Mouse (Mus musculus) forebrain, embryonic 16.5 days (tissue): ENCODE results near the gene Chst3. TPM values are rescaled to one million over a fixed set of nuclear protein-coding genes. Genes with fewer than 3 reads are reported as not detected.
"Not testable (repeated sequence)": the region's sequence is repeated elsewhere in the genome, so short reads cannot be mapped to it uniquely, and the experiment has no call there.

Source experiments
- ATAC-seq: fragments of 200-750 bp; cut with Nextera tagmentation; 2 replicates; pipeline ENCODE4 v1.8.0; 2017; ENCODE audit warnings: mild to moderate bottlenecking, moderate library complexity
- H3K27ac ChIP-seq: fragments of 300-500 bp; sonication (generic); 2 replicates; pipeline ENCODE4 v1.5.1; 2014; ENCODE audit warnings: low read length, control low read depth
- H3K27me3 ChIP-seq: fragments of 300-500 bp; sonication (generic); replicated peaks from 2 replicates; pipeline ENCODE4 v1.6.1; 2014; ENCODE audit warnings: low read length; ENCODE audit not compliant: control insufficient read depth, insufficient read depth
- H3K36me3 ChIP-seq: fragments of 300-500 bp; sonication (generic); 2 replicates; pipeline ENCODE4 v1.6.1; 2014; ENCODE audit not compliant: control insufficient read depth, insufficient read depth
- H3K4me1 ChIP-seq: fragments of 300-500 bp; sonication (generic); replicated peaks from 2 replicates; pipeline ENCODE4 v1.6.1; 2014; ENCODE audit warnings: low read length; ENCODE audit not compliant: control insufficient read depth, insufficient read depth
- H3K4me2 ChIP-seq: fragments of 300-500 bp; sonication (generic); 2 replicates; pipeline ENCODE4 v1.6.1; 2014; ENCODE audit warnings: mild to moderate bottlenecking, low read length, control low read depth
- H3K4me3 ChIP-seq: fragments of 300-500 bp; sonication (generic); replicated peaks from 2 replicates; pipeline ENCODE4 v1.5.1; 2014; ENCODE audit warnings: mild to moderate bottlenecking, low read length, control low read depth
- H3K9ac ChIP-seq: fragments of 300-500 bp; sonication (generic); replicated peaks from 2 replicates; pipeline ENCODE4 v1.6.1; 2014; ENCODE audit warnings: low read depth, low read length, control low read depth
- H3K9me3 ChIP-seq: fragments of 300-500 bp; sonication (generic); 2 replicates; pipeline ENCODE4 v1.6.1; 2016; ENCODE audit warnings: low read length; ENCODE audit not compliant: control insufficient read depth
- WGBS: fragments of 180-500 bp; shearing (Covaris S2); extraction: QIAGEN DNeasy Blood & Tissue Kit; methylation state at CpG from one replicate; pipeline ENCODE4 v1.1.7; 2014; 5-methylcytosine and 5-hydroxymethylcytosine counted together
- polyA plus RNA-seq: library from polyadenylated mRNA; unstranded; fragments of >200 nt; fragmentation: Nextera tagmentation; extraction: Ambion mirVana; gene quantifications from 2 replicates; pipeline ENCODE4 v1.2.1, GENCODE M21; 2015

Chst3 gene
- polyA plus RNA-seq, 1 experiment from 2014 or later = 0.90 TPM

DNA sequence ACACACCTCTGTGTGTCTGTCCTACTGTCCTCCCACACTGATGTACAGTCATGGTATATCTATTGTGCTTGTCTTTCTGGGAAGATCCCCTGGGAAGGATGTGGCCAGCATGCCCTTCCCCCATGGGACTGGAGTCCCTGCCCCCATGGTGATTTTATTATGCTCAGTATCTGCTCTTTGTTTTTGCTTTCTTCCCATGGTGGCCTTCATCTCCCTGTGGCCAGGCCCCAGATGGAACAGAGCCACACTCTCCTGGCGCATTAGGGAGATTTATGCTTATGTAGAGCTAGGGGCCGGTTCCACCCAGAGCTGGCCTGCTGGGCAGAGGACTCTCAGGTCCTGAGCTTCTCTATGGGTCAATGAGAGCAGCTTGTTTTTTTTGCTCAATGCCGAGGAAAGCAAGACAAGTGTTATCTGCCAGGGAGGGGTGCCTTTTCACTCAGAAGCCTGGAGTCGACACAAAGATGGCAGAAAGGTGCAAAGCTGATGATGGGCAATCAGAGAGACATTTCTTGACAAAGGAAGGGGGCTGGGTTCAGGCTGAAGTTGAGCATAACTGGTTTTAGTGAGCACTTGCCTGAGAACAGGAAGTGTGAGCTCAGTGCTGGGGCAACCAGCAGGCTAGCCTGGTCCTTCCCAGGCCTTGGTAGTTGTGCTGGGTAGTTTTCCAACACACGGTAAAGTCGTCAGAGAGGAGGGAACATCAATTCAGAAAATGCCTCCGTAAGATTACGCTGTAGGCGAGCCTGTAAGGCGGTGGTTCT is 48.6 kb downstream of the Chst3 start:
- WGBS = 84% methylated on average over 10 of the region's 10 CpGs

DNA sequence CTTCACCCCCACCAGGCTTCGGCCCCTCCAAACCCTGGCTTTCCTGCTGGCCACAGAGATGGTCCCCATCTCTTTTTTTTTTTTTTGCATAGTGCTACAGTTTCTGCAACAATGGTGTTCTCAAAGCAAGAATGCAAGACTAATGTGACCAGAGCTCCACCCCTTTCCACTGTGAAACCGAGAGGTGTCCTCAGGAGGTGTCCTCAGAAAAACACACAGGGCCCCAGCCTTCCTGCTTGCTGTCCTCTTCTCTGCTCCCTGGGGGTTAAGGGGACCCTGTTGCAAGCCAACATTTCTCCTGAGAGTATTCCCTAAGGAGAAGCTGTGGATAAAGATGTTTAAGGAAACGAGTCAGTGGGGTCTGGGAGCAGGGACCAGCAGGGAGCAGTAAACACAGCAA is 50.1 kb downstream of the Chst3 start:
- Histone ChIP-seq H3K36me3 (no peaks in the 10 kb centered on the region), H3K9me3 (no peaks in the 10 kb centered on the region), H3K4me2 (no peak overlapping the region), H3K27me3 (no peaks in the 10 kb centered on the region), H3K4me3 (no peak overlapping the region), H3K4me1 (0 out of 2 replicates have a peak, but pooled peaks cover 4% of the 10 kb centered on the region), H3K27ac (no peak overlapping the region), H3K9ac (no peak overlapping the region)
- 64% methylated on average over 3 of the region's 3 CpGs for WGBS
- no peak for ATAC-seq

More for the DNA sequence above, 48.6 kb downstream of the Chst3 start:
- Histone ChIP-seq H3K4me2 (no peak overlapping the region), H3K27me3 (no peaks in the 10 kb centered on the region), H3K9ac (no peak overlapping the region), H3K36me3 (no peaks in the 10 kb centered on the region), H3K4me1 (0 out of 2 replicates have a peak, but pooled peaks cover 4% of the 10 kb centered on the region), H3K9me3 (no peaks in the 10 kb centered on the region), H3K4me3 (no peak overlapping the region), H3K27ac (no peak overlapping the region)
- no peak for ATAC-seq

DNA sequence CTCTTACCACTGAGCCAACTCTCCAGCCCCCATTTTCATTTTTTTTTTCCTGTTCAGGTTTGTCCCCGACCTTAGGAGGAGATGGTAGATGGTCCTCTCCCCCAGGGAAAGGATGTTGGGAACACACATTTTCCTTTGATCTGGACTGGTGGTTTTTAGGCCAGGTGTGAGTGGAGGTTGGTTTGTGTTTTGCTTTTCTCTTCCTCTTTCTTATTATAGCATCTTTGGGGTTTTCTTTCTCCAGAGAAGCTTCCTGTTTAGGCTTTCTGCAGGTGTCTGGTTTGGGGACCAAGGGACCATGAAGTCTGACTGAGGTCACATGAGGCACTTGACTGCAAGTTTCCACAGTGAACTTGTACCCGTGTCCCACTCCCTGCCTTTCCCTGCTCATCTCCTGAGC is 50.8 kb downstream of the Chst3 start:
- Histone ChIP-seq H3K4me1 (0 out of 2 replicates have a peak, but pooled peaks cover 4% of the 10 kb centered on the region), H3K27ac (no peak overlapping the region), H3K4me3 (no peak overlapping the region), H3K9ac (no peak overlapping the region), H3K36me3 (no peaks in the 10 kb centered on the region), H3K9me3 (no peaks in the 10 kb centered on the region), H3K4me2 (no peak overlapping the region), H3K27me3 (no peaks in the 10 kb centered on the region)
- 86% methylated on average over 2 of the region's 2 CpGs for WGBS
- no peak for ATAC-seq

DNA sequence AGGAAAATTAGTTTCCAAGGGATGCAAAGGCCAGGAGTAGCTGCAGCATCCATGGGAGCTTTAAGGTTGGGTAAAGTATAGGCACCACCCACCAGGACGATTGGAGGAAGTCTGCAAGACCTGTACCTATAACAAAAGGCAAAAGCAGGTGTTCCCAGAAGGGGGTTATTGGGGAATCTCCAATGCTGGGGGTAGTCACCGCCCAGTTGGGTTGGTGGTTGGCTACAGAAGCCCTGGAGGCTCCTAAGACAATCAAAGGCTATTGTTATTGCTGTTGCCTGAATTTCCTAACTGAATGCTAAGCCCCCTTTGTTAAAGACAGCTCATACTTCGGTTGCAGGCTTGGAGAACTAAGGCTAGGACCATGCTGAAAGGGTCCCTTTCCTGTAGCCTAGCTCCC is 53.0 kb downstream of the Chst3 start:
- Histone ChIP-seq H3K27ac (no peak overlapping the region), H3K9ac (no peak overlapping the region), H3K4me3 (no peak overlapping the region), H3K36me3 (no peaks in the 10 kb centered on the region), H3K9me3 (no peaks in the 10 kb centered on the region), H3K27me3 (no peaks in the 10 kb centered on the region), H3K4me1 (no peaks in the 10 kb centered on the region), H3K4me2 (no peak overlapping the region)
- WGBS = 20% methylated on average over 3 of the region's 3 CpGs
- ATAC-seq = no peak

DNA sequence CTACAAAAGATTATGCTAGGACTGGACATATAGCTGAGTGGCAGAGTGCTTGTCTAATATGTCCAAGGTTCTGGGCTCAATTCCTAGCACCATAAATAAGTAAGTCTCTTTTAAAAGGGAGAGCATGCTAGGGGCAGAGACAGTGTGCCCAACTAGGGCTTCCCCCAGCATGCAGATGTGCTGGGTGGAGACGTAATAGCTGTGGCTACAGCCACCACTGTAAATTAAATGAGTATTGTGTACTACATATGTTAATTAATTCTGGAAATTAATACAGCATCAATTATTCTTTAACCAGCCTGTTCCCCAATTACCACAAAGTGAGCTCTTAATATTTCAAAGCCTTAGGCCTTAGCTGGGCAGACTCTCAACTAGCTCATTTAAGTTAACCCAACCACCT is 54.2 kb downstream of the Chst3 start:
- no peaks in the 10 kb centered on the region for H3K36me3 ChIP-seq
- no peak overlapping the region for H3K4me3 ChIP-seq
- no peaks in the 10 kb centered on the region for H3K9me3 ChIP-seq
- H3K27me3 ChIP-seq = no peaks in the 10 kb centered on the region
- H3K4me2 ChIP-seq = no peak overlapping the region
- no peaks in the 10 kb centered on the region for H3K4me1 ChIP-seq
- H3K9ac ChIP-seq = no peak overlapping the region
- ATAC-seq = no peak
- H3K27ac ChIP-seq = no peak overlapping the region
- WGBS = 57% methylated on average over 1 of the region's 1 CpGs

DNA sequence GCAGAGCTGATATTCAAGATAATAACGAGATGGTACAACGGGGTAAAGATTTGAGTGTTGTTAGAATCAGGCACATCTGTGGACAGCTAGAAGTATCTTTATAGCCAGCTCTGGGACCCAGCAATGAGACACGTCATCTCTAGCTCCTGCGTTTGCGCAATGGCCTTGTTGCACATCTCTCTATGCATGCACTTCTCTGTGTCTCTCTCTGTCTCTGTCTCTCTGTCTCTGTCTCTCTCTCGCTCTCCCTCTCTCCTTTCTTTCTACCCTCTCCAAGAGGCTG is 56.1 kb downstream of the Chst3 start:
- Histone ChIP-seq H3K27me3 (no peaks in the 10 kb centered on the region), H3K4me3 (no peak overlapping the region)
- 93% methylated on average over 6 of the region's 6 CpGs for WGBS

DNA sequence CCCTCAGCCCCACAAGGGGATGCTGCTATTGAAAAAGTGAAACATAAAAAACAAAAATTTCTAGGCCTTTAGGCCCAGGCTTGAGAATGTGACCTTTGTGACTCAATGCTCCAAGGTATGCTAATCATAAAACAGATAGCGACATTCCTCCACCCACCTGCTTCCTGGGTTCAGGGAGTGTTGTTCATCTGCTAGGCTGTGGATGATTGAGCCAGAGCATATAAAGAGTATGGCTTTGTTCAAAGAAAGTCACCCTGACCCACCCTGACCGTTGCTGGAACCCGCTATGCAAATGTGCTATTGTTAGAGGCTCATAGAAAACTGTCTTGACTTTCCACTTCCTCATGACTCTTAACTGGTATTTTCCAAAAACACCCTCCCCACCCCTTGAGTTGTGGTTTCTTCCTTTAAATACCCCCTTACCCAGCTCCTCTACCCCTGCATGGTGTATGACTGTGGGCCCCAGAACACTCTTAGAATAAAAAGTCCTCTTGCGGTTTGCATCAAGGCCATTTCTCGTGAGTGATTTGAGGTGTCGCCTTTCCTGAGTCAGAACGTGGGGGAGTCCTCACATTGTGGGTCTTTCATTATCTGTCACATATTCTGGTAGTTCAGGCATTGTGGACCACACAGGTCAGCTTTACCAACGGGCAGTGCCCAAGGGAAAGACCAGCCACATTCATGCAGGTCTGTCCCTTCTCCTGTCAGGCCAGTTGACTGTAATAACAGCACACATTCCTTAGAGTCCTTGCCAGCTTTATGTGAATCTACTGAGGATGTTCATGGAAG is 56.7 kb downstream of the Chst3 start:
- H3K9ac ChIP-seq, H3K27ac ChIP-seq, H3K4me3 ChIP-seq, H3K36me3 ChIP-seq, H3K4me1 ChIP-seq, ATAC-seq, H3K27me3 ChIP-seq, H3K9me3 ChIP-seq, H3K4me2 ChIP-seq: not testable (repeated sequence)
- 86% methylated on average over 8 of the region's 8 CpGs for WGBS

More for the DNA sequence above, 56.1 kb downstream of the Chst3 start:
- no peaks in the 10 kb centered on the region for H3K36me3 ChIP-seq
- ATAC-seq = no peak
- no peak overlapping the region for H3K27ac ChIP-seq
- H3K4me2 ChIP-seq = no peak overlapping the region
- no peaks in the 10 kb centered on the region for H3K4me1 ChIP-seq
- no peak overlapping the region for H3K9ac ChIP-seq
- H3K9me3 ChIP-seq = no peaks in the 10 kb centered on the region

DNA sequence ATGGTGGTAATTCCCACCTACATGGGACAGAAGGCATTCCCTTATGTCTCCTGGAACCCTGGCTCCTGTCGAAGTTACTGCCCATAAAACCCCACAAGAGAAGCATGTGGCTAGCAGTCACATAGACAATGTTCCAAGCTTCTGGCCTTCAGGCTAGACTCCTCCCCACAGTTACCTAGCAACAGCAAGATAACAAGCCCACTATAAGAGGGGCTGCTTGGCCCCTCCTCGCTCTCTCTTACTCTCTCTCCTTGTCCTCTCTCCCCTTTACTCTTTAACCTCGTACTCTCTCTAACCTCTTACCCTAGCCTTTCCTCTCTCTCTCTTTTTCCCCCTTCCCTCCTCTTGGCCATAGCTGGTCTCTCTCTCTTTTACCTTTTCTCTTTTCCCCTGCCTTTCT is 57.7 kb downstream of the Chst3 start:
- H3K36me3 ChIP-seq, H3K4me1 ChIP-seq, H3K9ac ChIP-seq, H3K4me2 ChIP-seq, H3K4me3 ChIP-seq, H3K9me3 ChIP-seq, H3K27ac ChIP-seq, H3K27me3 ChIP-seq, ATAC-seq: not testable (repeated sequence)
- WGBS = 66% methylated on average over 3 of the region's 3 CpGs

DNA sequence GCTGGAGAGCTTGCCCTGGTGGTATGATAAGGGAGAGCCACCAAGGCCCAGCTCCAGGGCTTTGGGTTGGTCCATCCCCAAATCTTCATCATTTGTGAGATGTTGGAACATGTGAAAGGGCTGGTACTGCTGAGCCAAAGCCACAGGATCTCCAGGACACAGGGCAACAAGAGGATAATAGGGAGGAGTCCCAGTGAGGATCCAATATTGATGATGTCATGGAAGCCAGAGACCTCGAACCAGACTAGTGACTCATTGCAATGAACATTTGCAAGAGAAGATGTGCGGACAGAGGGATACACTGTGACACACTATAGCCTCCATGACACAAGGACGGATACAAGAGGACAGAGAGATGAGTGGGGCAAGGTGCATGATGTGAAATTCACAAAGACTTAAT is 60.9 kb downstream of the Chst3 start:
- Histone ChIP-seq H3K4me1 (no peaks in the 10 kb centered on the region), H3K4me3 (no peak overlapping the region), H3K4me2 (no peak overlapping the region), H3K9me3 (no peaks in the 10 kb centered on the region), H3K27me3 (no peaks in the 10 kb centered on the region), H3K36me3 (no peaks in the 10 kb centered on the region), H3K27ac (no peak overlapping the region), H3K9ac (no peak overlapping the region)
- ATAC-seq = no peak
- WGBS = 96% methylated on average over 3 of the region's 3 CpGs
